ENCODE assay signal across 26 mouse cellular contexts in the genomic region with DNA sequence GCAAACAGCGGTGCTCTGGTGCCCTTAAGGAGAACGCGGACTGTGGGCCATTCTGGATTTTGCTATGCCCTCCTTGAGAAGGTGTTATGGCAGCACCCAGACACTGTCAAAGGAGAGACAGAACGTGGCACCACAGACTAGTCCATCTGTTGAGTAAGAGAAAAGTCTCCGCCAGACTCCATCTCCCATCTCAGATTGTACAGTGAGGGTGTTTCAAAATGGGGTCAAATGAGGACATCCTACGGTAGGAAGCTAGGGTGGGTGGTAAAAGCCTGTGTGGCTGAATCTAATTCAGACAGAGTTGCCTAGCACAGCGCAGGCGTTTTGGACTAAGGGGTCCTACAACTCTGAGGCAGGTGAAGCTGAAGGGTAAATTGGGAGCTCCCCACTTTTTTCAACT.
DNase-seq lines count a peak whose midpoint lies in the region; ATAC-seq and TF ChIP-seq lines count a peak whose summit lies in the region.
"Had no signal": no experiment of that assay in that cellular context is flagged by ENCODE, and none has a peak within 500 bp of the region (broad histone marks: within the 10 kb centered on the region; RNA-seq: fewer than 3 reads in every experiment).

No protein-coding gene starts in this region.

- H3K9me3 ChIP-seq in forebrain, postnatal 0 days (ENCODE audit: low read length): no peaks in the 10 kb centered on the region
- H3K9me3 ChIP-seq: embryonic facial prominence, embryonic 13.5 days; embryonic facial prominence, embryonic 15.5 days; forebrain, embryonic 10.5 days; forebrain, embryonic 12.5 days had no signal

- no peaks in the 10 kb centered on the region for H3K27me3 ChIP-seq in forebrain, postnatal 0 days (ENCODE audit: insufficient read depth, low read length)
- H3K27me3 ChIP-seq: embryonic facial prominence, embryonic 13.5 days; embryonic facial prominence, embryonic 15.5 days; forebrain, embryonic 12.5 days had no signal

- no peak for ATAC-seq in forebrain, postnatal 0 days
- ATAC-seq: activated CD4-positive, CD25-positive, alpha-beta regulatory T cell, adult 4 months; forebrain, embryonic 14.5 days; forebrain, embryonic 16.5 days had no signal

- H3K4me1 ChIP-seq in forebrain, postnatal 0 days (ENCODE audit: insufficient read depth): no peaks in the 10 kb centered on the region
- H3K4me1 ChIP-seq: embryonic facial prominence, embryonic 13.5 days; embryonic facial prominence, embryonic 15.5 days; forebrain, embryonic 10.5 days; forebrain, embryonic 12.5 days had no signal

- H3K27ac ChIP-seq in forebrain, postnatal 0 days (ENCODE audit: low read depth, low read length): no peak overlapping the region
- H3K27ac ChIP-seq: embryonic facial prominence, embryonic 13.5 days; embryonic facial prominence, embryonic 15.5 days; forebrain, embryonic 10.5 days; forebrain, embryonic 12.5 days had no signal

- H3K9ac ChIP-seq in forebrain, postnatal 0 days: no peak overlapping the region
- H3K9ac ChIP-seq: embryonic facial prominence, embryonic 13.5 days; embryonic facial prominence, embryonic 15.5 days; forebrain, embryonic 12.5 days had no signal

- DNase-seq in layer of hippocampus, adult 9-11 months: peak; percentile 5
- DNase-seq in layer of hippocampus, postnatal 10 days (ENCODE audit: low spot score in 2 of 2): no peak
- peak; percentile 21 for DNase-seq in right cerebral cortex, adult 18-20 months
- DNase-seq in right cerebral cortex, adult 2 months (ENCODE audit: low spot score in 2 of 2): no peak
- DNase-seq in R1 (ENCODE audit: low read depth, low spot score): peak; percentile 15
- peak; percentile 50 for DNase-seq in brain, adult 2 months (ENCODE audit: low read depth, low spot score)
- no peak for DNase-seq in yolk sac, embryonic 10.5 days (ENCODE audit: low spot score)
- DNase-seq in forebrain, postnatal 0 days: no peak
- DNase-seq: adrenal gland, adult 8-10 months; adrenal gland, postnatal 14 days; adrenal gland, postnatal 36 days; cerebellum, adult 11 months; cerebellum, adult 18-20 months; cerebellum, adult 8-10 months; cerebellum, adult 9-11 months; cerebellum, postnatal 14 days; cerebellum, postnatal 36 days; embryo, embryonic 11 days had no signal

- no peak overlapping the region for H3K4me2 ChIP-seq in forebrain, postnatal 0 days (ENCODE audit: low read depth)
- H3K4me2 ChIP-seq: embryonic facial prominence, embryonic 13.5 days; embryonic facial prominence, embryonic 15.5 days; forebrain, embryonic 12.5 days had no signal

- H3K4me3 ChIP-seq in forebrain, postnatal 0 days (ENCODE audit: low read depth, low read length): no peak overlapping the region
- H3K4me3 ChIP-seq: embryonic facial prominence, embryonic 13.5 days; embryonic facial prominence, embryonic 15.5 days; erythroblast, embryonic 14.5 days; forebrain, embryonic 10.5 days; forebrain, embryonic 12.5 days had no signal

- TF ChIP-seq CTCF in forebrain, postnatal 0 days (IDR thresholded peaks at IDR 0.05; ENCODE audit: low read depth): no peak

- H3K36me3 ChIP-seq in forebrain, postnatal 0 days (ENCODE audit: insufficient read depth): no peaks in the 10 kb centered on the region
- H3K36me3 ChIP-seq: embryonic facial prominence, embryonic 13.5 days; embryonic facial prominence, embryonic 15.5 days; forebrain, embryonic 10.5 days; forebrain, embryonic 12.5 days had no signal

- 87% methylated on average over 8 of the region's 8 CpGs for WGBS in forebrain, postnatal 0 days

Comparison
In these comparisons a context has a peak if more than half of its experiments do, and no peak if none do; other contexts are left out.
1. DNase-seq: peak in layer of hippocampus, adult 9-11 months (single experiment), right cerebral cortex, adult 18-20 months (single experiment), R1 (single experiment) and brain, adult 2 months (single experiment); none in layer of hippocampus, postnatal 10 days (0 of 2), right cerebral cortex, adult 2 months (0 of 2), yolk sac, embryonic 10.5 days (single experiment) and forebrain, postnatal 0 days (single experiment).